Mouse (Mus musculus): ENCODE measurements around the gene Simc1. TPM values are rescaled to one million over a fixed set of nuclear protein-coding genes. Genes with fewer than 3 reads are reported as not detected.

Simc1 gene
- polyA plus RNA-seq (2011; ENCODE audit: insufficient read depth, insufficient read length, low replicate concordance, missing spikeins), result 3.2 and 4.2 TPM in 2 replicates

- TF ChIP-seq CTCF (IDR thresholded peaks at IDR 0.05; ENCODE audit: control insufficient read depth, insufficient read depth, low read length), result no peak
- TF ChIP-seq POLR2A (IDR thresholded peaks at IDR 0.05; ENCODE audit: borderline replicate concordance, control insufficient read depth, low read depth, low read length), result peak; percentile 75
- under 1% methylated on average over 101 of the region's 105 CpGs for whole genome bisulfite sequencing
- peak within 1 kb of the TSS; percentile 74 for H3K4me3 ChIP-seq (replicated peaks; ENCODE audit: control insufficient read depth, low read depth, low read length)
- H3K27ac ChIP-seq (ENCODE audit: control insufficient read depth, insufficient read depth, low read depth, low read length, poor library complexity), result peak within 1 kb of the TSS; percentile 69; the same call in 1 of the 2 replicates
- no peaks in the 10 kb centered on the region; the same call in none of the 2 replicates for H3K4me1 ChIP-seq (ENCODE audit: control insufficient read depth, insufficient read depth, low read length)
These were observed at the start of gene Simc1 for GRCm38 (mm10) chr13:54503604-54504521. Gene Simc1, plus strand, starts transcription at chr13:54503779.

GRCm38 (mm10) chr13:54457062-54457461 is 46.5 kb upstream of the Simc1 start:
- H3K4me3 ChIP-seq (replicated peaks; ENCODE audit: control insufficient read depth, low read depth, low read length), result no peak overlapping the region
- 62% methylated on average over 2 of the region's 2 CpGs for WGBS
- no peak overlapping the region for H3K27ac ChIP-seq (ENCODE audit: control insufficient read depth, insufficient read depth, low read depth, low read length, poor library complexity)
- H3K4me1 ChIP-seq (ENCODE audit: control insufficient read depth, insufficient read depth, low read length), result no peaks in the 10 kb centered on the region
- TF ChIP-seq POLR2A (IDR thresholded peaks at IDR 0.05; ENCODE audit: borderline replicate concordance, control insufficient read depth, low read depth, low read length), result no peak
- TF ChIP-seq CTCF (IDR thresholded peaks at IDR 0.05; ENCODE audit: control insufficient read depth, insufficient read depth, low read length), result peak; percentile 74

GRCm38 (mm10) chr13:54459282-54459681 is 44.3 kb upstream of the Simc1 start:
- no peak overlapping the region for H3K27ac ChIP-seq (ENCODE audit: control insufficient read depth, insufficient read depth, low read depth, low read length, poor library complexity)
- no peaks in the 10 kb centered on the region for H3K4me1 ChIP-seq (ENCODE audit: control insufficient read depth, insufficient read depth, low read length)
- H3K4me3 ChIP-seq (replicated peaks; ENCODE audit: control insufficient read depth, low read depth, low read length), result no peak overlapping the region
- TF ChIP-seq CTCF (IDR thresholded peaks at IDR 0.05; ENCODE audit: control insufficient read depth, insufficient read depth, low read length), result no peak
- WGBS, result 81% methylated on average over 4 of the region's 4 CpGs

- Histone ChIP-seq H3K4me3 (replicated peaks; ENCODE audit: control insufficient read depth, low read depth, low read length) (peak within 1 kb of the TSS; percentile 77), H3K4me1 (ENCODE audit: control insufficient read depth, insufficient read depth, low read length) (0 out of 2 replicates have a peak, but pooled peaks cover 2% of the 10 kb centered on the region), H3K27ac (ENCODE audit: control insufficient read depth, insufficient read depth, low read depth, low read length, poor library complexity) (peak within 1 kb of the TSS; percentile 3; the same call in 1 of the 2 replicates)
- no peak for TF ChIP-seq CTCF (IDR thresholded peaks at IDR 0.05; ENCODE audit: control insufficient read depth, insufficient read depth, low read length)
- peak; percentile 79; the same call in 1 of the 2 replicates for TF ChIP-seq POLR2A (IDR thresholded peaks at IDR 0.05; ENCODE audit: borderline replicate concordance, control insufficient read depth, low read depth, low read length)
- WGBS, result 1% methylated on average over 67 of the region's 67 CpGs
These were observed 35.2 kb upstream of the Simc1 start, which contains the start of gene Thoc3 for GRCm38 (mm10) chr13:54468098-54469011. Gene Thoc3, minus strand, starts transcription at chr13:54468849.

- no peak for TF ChIP-seq POLR2A (IDR thresholded peaks at IDR 0.05; ENCODE audit: borderline replicate concordance, control insufficient read depth, low read depth, low read length)
- TF ChIP-seq CTCF (IDR thresholded peaks at IDR 0.05; ENCODE audit: control insufficient read depth, insufficient read depth, low read length), result no peak
- WGBS, result 14% methylated on average over 4 of the region's 4 CpGs
- Histone ChIP-seq H3K4me3 (replicated peaks; ENCODE audit: control insufficient read depth, low read depth, low read length) (peak overlapping the region; percentile 77), H3K4me1 (ENCODE audit: control insufficient read depth, insufficient read depth, low read length) (0 out of 2 replicates have a peak, but pooled peaks cover 2% of the 10 kb centered on the region), H3K27ac (ENCODE audit: control insufficient read depth, insufficient read depth, low read depth, low read length, poor library complexity) (no peak overlapping the region)
These were observed 34.6 kb upstream of the Simc1 start for GRCm38 (mm10) chr13:54469012-54469354.

GRCm38 (mm10) chr13:54471967-54472366 is 31.6 kb upstream of the Simc1 start:
- no peak for TF ChIP-seq CTCF (IDR thresholded peaks at IDR 0.05; ENCODE audit: control insufficient read depth, insufficient read depth, low read length)
- TF ChIP-seq POLR2A (IDR thresholded peaks at IDR 0.05; ENCODE audit: borderline replicate concordance, control insufficient read depth, low read depth, low read length), result no peak
- no peak overlapping the region for H3K4me3 ChIP-seq (replicated peaks; ENCODE audit: control insufficient read depth, low read depth, low read length)
- no peak overlapping the region for H3K27ac ChIP-seq (ENCODE audit: control insufficient read depth, insufficient read depth, low read depth, low read length, poor library complexity)
- WGBS, result 90% methylated on average over 4 of the region's 4 CpGs
- H3K4me1 ChIP-seq (ENCODE audit: control insufficient read depth, insufficient read depth, low read length), result peaks cover 2% of the 10 kb centered on the region; the same call in 1 of the 2 replicates

GRCm38 (mm10) chr13:54474996-54475395 is 28.6 kb upstream of the Simc1 start:
- WGBS, result 69% methylated on average over 2 of the region's 2 CpGs
- TF ChIP-seq POLR2A (IDR thresholded peaks at IDR 0.05; ENCODE audit: borderline replicate concordance, control insufficient read depth, low read depth, low read length), result no peak
- TF ChIP-seq CTCF (IDR thresholded peaks at IDR 0.05; ENCODE audit: control insufficient read depth, insufficient read depth, low read length), result no peak
- Histone ChIP-seq H3K27ac (ENCODE audit: control insufficient read depth, insufficient read depth, low read depth, low read length, poor library complexity) (no peak overlapping the region), H3K4me3 (replicated peaks; ENCODE audit: control insufficient read depth, low read depth, low read length) (no peak overlapping the region), H3K4me1 (ENCODE audit: control insufficient read depth, insufficient read depth, low read length) (no peaks in the 10 kb centered on the region; the same call in 1 of the 2 replicates)

Measured in bone marrow, adult 2 months (tissue).